Mouse (Mus musculus): Measurements from ENCODE around the gene Cflar. TPM values are rescaled to one million over a fixed set of nuclear protein-coding genes. Genes with fewer than 3 reads are reported as not detected.

The Cflar gene
- polyA plus RNA-seq, 2 experiments = 8.2 to 13.4 TPM

DNA sequence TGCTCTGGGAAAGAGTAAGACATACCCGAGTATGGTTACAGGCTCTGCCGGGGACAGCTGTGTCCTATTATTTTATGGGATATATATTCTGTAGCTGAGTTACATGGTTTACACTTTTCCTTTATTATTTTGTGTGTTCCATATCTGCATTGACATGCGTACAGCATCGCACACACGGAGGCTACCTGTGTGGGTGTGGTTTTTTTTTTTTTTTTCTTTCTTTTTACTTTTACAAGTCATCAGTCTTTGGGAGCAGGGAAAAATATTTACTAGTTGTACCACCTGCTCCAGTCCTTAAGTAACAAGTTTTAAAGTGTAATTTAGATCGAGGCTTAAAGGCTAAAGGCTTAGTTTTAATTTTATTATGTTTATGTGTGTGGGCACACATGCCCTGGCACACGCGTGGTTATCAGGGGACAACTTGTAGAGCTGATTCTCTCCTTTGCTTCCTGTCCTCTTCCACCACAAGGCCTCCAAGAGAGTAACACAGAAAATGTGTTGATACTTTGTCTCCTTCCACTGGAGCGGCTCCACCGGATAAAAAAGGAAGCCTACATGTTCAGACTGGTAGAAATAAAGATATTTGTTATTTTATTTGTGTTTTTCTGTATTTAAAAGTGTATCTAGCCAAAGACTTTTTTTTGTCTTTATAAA lies 470 bp upstream of the Cflar start:
- H3K36me3 ChIP-seq (replicated peaks; ENCODE audit: control insufficient read depth, insufficient read depth, low read depth) = no peaks in the 10 kb centered on the region; the same call in 1 of the 2 replicates
- peak overlapping the region; percentile 93 for H3K9ac ChIP-seq (replicated peaks)
- H3K4me1 ChIP-seq (replicated peaks; ENCODE audit: control insufficient read depth in 2 of 2, insufficient read depth in 2 of 2, low read length in 1 of 2) = peaks cover 0 to 5% of the 10 kb centered on the region in 2 experiments; a peak in 3 of 4 replicates
- DNase-seq (ENCODE audit: low read depth in 3 of 3, low spot score in 3 of 3) = peak in 1 of 3 experiments; percentile 35
- 16% methylated on average over 10 of the region's 10 CpGs for WGBS (ENCODE audit: insufficient replicate concordance)
- H3K27me3 ChIP-seq (ENCODE audit: control insufficient read depth, insufficient read depth, low read length) = no peaks in the 10 kb centered on the region
- H3K27ac ChIP-seq = peak overlapping the region; percentile 91
- TF ChIP-seq CTCF (IDR thresholded peaks at IDR 0.05; ENCODE audit: low read depth) (no peak), EP300 (IDR thresholded peaks at IDR 0.05; ENCODE audit: low read depth) (no peak)
- peak overlapping the region; percentile 79 for H3K4me2 ChIP-seq (ENCODE audit: low read depth)
- no peaks in the 10 kb centered on the region for H3K9me3 ChIP-seq (ENCODE audit: control insufficient read depth, low read length)
- ATAC-seq (ENCODE audit: insufficient read depth) = no peak
- H3K4me3 ChIP-seq (ENCODE audit: insufficient read depth in 1 of 2, low read depth in 2 of 2, low read length in 2 of 2) = peak overlapping the region; percentile 75 to 87

- no peaks in the 10 kb centered on the region for H3K9me3 ChIP-seq (ENCODE audit: control insufficient read depth, low read length)
- peak overlapping the region; percentile 91 for H3K27ac ChIP-seq
- ATAC-seq (ENCODE audit: insufficient read depth) (peak; percentile 84), DNase-seq (ENCODE audit: low read depth in 3 of 3, low spot score in 3 of 3) (peak; percentile 64 to 83 (median 74))
- H3K4me2 ChIP-seq (ENCODE audit: low read depth) = peak overlapping the region; percentile 79
- H3K9ac ChIP-seq (replicated peaks) = peak overlapping the region; percentile 93
- H3K4me3 ChIP-seq (ENCODE audit: insufficient read depth in 1 of 2, low read depth in 2 of 2, low read length in 2 of 2) = peak overlapping the region; percentile 75 to 87
- H3K27me3 ChIP-seq (ENCODE audit: control insufficient read depth, insufficient read depth, low read length) = no peaks in the 10 kb centered on the region
- no peaks in the 10 kb centered on the region; the same call in 1 of the 2 replicates for H3K36me3 ChIP-seq (replicated peaks; ENCODE audit: control insufficient read depth, insufficient read depth, low read depth)
- no peak for TF ChIP-seq CTCF (IDR thresholded peaks at IDR 0.05; ENCODE audit: low read depth)
- TF ChIP-seq EP300 (IDR thresholded peaks at IDR 0.05; ENCODE audit: low read depth) = peak; percentile 4; the same call in 1 of the 2 replicates
- H3K4me1 ChIP-seq (replicated peaks; ENCODE audit: control insufficient read depth in 2 of 2, insufficient read depth in 2 of 2, low read length in 1 of 2) = peaks cover 0 to 12% of the 10 kb centered on the region in 2 experiments
- WGBS (ENCODE audit: insufficient replicate concordance) = under 1% methylated on average over 16 of the region's 17 CpGs
Observed at GRCm38 (mm10) chr1:58712076-58713061, 1.1 kb downstream of the Cflar start.

DNA sequence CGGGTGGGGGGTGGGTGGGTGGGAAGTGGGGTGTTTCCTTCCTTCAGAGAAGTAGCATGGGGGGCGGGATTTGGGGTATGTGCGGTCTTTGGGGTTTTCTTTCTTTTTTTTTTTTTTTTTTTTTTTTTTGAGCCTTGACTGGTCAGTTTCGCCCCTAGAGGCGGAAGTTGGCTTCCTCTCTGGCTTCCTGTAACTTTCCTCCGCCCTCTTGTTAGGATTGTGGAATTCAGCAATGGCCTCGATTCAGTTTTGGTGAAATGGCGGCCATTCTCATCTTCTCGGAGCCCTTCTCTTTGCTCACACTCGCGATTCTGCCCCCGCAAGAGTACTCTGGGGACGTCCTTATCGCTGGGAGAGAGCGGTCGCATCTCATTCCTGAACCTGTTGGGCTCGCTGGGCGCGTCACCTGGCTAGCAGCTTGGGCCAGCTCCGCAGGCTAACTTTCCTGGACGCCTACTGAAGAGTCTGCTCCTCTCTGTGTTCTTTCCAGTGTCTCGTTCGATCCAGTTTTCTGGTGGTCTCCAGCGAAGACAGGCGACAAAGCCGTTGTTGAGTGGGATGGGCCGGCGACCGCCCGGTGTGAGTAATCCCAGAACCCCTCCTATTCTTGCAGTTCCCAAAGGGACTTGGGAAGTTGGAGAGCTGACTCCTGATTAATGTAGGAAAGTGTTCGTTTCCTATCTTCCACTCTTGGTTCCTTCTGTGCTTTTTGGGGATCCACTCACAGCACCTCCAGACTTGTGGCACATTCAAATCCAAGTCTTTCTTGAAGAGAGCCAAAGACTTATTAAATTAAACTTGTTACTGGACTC lies 2.0 kb downstream of the Cflar start:
- Histone ChIP-seq H3K9me3 (ENCODE audit: control insufficient read depth, low read length) (no peaks in the 10 kb centered on the region), H3K4me2 (ENCODE audit: low read depth) (peak overlapping the region; percentile 79), H3K36me3 (replicated peaks; ENCODE audit: control insufficient read depth, insufficient read depth, low read depth) (no peaks in the 10 kb centered on the region; the same call in 1 of the 2 replicates), H3K27me3 (ENCODE audit: control insufficient read depth, insufficient read depth, low read length) (no peaks in the 10 kb centered on the region), H3K4me3 (ENCODE audit: insufficient read depth in 1 of 2, low read depth in 2 of 2, low read length in 2 of 2) (peak overlapping the region; percentile 76 to 87), H3K27ac (peak overlapping the region; percentile 91), H3K9ac (replicated peaks) (peak overlapping the region; percentile 78), H3K4me1 (replicated peaks; ENCODE audit: control insufficient read depth in 2 of 2, insufficient read depth in 2 of 2, low read length in 1 of 2) (peaks cover 0 to 12% of the 10 kb centered on the region in 2 experiments)
- 2% methylated on average over 31 of the region's 31 CpGs for WGBS (ENCODE audit: insufficient replicate concordance)
- no peak; the same call in 1 of the 2 replicates for TF ChIP-seq CTCF (IDR thresholded peaks at IDR 0.05; ENCODE audit: low read depth)
- TF ChIP-seq EP300 (IDR thresholded peaks at IDR 0.05; ENCODE audit: low read depth) = no peak
- ATAC-seq (ENCODE audit: insufficient read depth) (no peak), DNase-seq (ENCODE audit: low read depth in 3 of 3, low spot score in 3 of 3) (peak; percentile 31 to 54 (median 38))

- TF ChIP-seq EP300 (IDR thresholded peaks at IDR 0.05; ENCODE audit: low read depth) (no peak), CTCF (IDR thresholded peaks at IDR 0.05; ENCODE audit: low read depth) (no peak)
- no peaks in the 10 kb centered on the region for H3K9me3 ChIP-seq (ENCODE audit: control insufficient read depth, low read length)
- DNase-seq (ENCODE audit: low read depth in 3 of 3, low spot score in 3 of 3) (no peak), ATAC-seq (ENCODE audit: insufficient read depth) (no peak)
- H3K4me3 ChIP-seq (ENCODE audit: insufficient read depth in 1 of 2, low read depth in 2 of 2, low read length in 2 of 2) = peak overlapping the region; percentile 76 to 87
- peaks cover 0 to 12% of the 10 kb centered on the region in 2 experiments for H3K4me1 ChIP-seq (replicated peaks; ENCODE audit: control insufficient read depth in 2 of 2, insufficient read depth in 2 of 2, low read length in 1 of 2)
- H3K27ac ChIP-seq = peak overlapping the region; percentile 18
- no peaks in the 10 kb centered on the region for H3K27me3 ChIP-seq (ENCODE audit: control insufficient read depth, insufficient read depth, low read length)
- WGBS (ENCODE audit: insufficient replicate concordance) = 39% methylated on average over 4 of the region's 4 CpGs
- H3K36me3 ChIP-seq (replicated peaks; ENCODE audit: control insufficient read depth, insufficient read depth, low read depth) = no peaks in the 10 kb centered on the region; the same call in 1 of the 2 replicates
- H3K4me2 ChIP-seq (ENCODE audit: low read depth) = peak overlapping the region; percentile 79
- H3K9ac ChIP-seq (replicated peaks) = peak overlapping the region; percentile 78
Observed at GRCm38 (mm10) chr1:58713893-58714231, 2.6 kb downstream of the Cflar start.
